Mouse (Mus musculus) mouse embryonic stem cell (cell line): Measurements from ENCODE around the gene Gif.

Experiments used
- in situ Hi-C, 2 experiments: fragments of 300-500 bp; cut with MboI; formaldehyde crosslinking; loops; 1 replicate in 1 of 2; 3 replicates in 1 of 2; pipeline ENCODE4 v1.14.3; 2019 to 2020; ENCODE audit warnings: low sequenced_read_pairs in 2 of 2, low pct_unique_long_range_greater_than_20kb in 1 of 2, mixed read lengths in 1 of 2; ENCODE audit not compliant: unreplicated experiment in 1 of 2

The Gif gene

GRCm38 (mm10) chr19:11747298-11747697 lies at the start of gene Gif:
Gene Gif (plus strand): TSS chr19:11747554.
- in situ Hi-C loops, result no loop called here

GRCm38 (mm10) chr19:11698342-11698741 lies 49.0 kb upstream of the Gif start:
- in situ Hi-C loops, result no loop called here

GRCm38 (mm10) chr19:11712451-11712850 lies 34.9 kb upstream of the Gif start:
- in situ Hi-C loops, result no loop called here

DNA sequence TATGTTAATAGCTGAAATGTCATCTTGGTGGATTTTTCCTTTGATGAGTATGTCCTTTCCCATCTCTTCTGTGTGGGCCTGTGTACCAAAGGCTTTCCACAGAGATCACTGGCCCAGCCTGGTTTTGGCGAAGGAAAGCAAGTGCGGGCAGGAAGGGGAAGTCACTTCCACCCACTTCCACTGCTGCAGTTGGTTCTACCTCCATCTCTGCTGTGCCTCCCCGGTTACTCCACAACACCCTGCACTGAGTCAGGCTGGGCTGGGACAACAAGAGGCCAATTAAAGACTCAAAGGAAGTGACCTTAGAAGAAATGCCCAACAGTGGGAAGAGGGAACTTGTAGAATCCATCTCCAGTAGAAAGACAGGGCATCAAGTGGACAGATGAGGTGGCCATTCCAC lies 27.3 kb upstream of the Gif start:
- in situ Hi-C loops, result no loop called here

- in situ Hi-C loops, result no loop called here
Observed at GRCm38 (mm10) chr19:11723870-11724269, 23.5 kb upstream of the Gif start.

- in situ Hi-C loops, result no loop called here
Observed at GRCm38 (mm10) chr19:11724275-11724674, 23.1 kb upstream of the Gif start.

DNA sequence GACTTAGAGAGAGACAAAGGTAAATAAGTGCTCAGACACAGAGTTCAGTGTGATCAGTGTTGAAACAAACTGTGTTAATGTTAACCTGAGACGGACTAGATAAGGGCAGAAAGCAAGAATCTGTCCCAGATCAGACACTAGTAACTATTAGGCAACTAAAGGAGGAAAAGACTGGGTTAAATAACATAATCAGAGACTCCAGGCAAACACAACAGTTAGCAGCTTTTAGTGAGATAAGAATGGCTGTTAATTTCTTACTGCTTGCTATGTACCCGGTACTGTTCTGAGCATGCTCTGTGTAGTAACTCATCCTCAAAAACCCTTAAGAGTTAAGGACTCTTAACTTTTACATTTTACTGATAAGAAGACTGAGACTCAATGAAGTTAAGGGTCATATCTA lies 21.4 kb upstream of the Gif start:
- in situ Hi-C loops, result no loop called here

- in situ Hi-C loops, result no loop called here
Observed at GRCm38 (mm10) chr19:11727304-11727703, 20.1 kb upstream of the Gif start.

- in situ Hi-C loops, result no loop called here
Observed at GRCm38 (mm10) chr19:11730278-11730677, 17.1 kb upstream of the Gif start.

DNA sequence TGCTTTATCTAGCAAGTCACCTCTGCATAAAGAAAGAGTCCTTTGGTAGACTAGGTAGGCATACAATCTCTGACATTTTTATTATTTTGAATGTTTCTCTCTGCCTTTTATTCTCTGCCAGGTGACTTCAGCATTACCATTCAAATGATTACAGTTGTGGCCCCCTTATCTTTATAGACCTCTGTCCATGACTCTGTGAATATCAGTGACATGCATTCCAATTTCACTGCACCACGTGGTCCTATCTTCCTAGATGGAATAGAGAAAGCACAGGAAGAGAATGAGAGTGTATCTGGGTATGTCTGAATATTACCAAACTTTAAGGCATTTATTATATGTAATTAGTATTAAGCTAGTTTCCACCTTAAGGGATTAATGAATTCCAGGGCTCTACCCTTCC lies 10.9 kb upstream of the Gif start:
- in situ Hi-C loops, result no loop called here

- in situ Hi-C loops, result no loop called here
Observed at GRCm38 (mm10) chr19:11745680-11746079, 1.7 kb upstream of the Gif start.

GRCm38 (mm10) chr19:11765059-11765458 lies 17.7 kb downstream of the Gif start:
- in situ Hi-C loops, result loop anchor here (5.0 to 25.0 kb wide), 2 partner anchors 158 to 578 kb away; partner anchors contain the start of gene Ms4a13 (in 2 of the 2)

GRCm38 (mm10) chr19:11766413-11766812 lies 19.1 kb downstream of the Gif start:
- in situ Hi-C loops, result loop anchor here (5.0 to 25.0 kb wide), 2 partner anchors 159 to 579 kb away; partner anchors contain the start of gene Ms4a13 (in 2 of the 2)

GRCm38 (mm10) chr19:11768163-11768562 lies 20.8 kb downstream of the Gif start:
- in situ Hi-C loops, result loop anchor here (5.0 to 25.0 kb wide), 2 partner anchors 161 to 581 kb away; partner anchors contain the start of gene Ms4a13 (in 2 of the 2)

GRCm38 (mm10) chr19:11769257-11769920 lies 22.0 kb downstream of the Gif start:
- in situ Hi-C loops, result loop anchor here (5.0 to 25.0 kb wide), 2 partner anchors 162 to 582 kb away; partner anchors contain the start of gene Ms4a13 (in 2 of the 2)

GRCm38 (mm10) chr19:11770205-11770892 lies 23.0 kb downstream of the Gif start, which contains the start of gene Mrpl16:
Gene Mrpl16 (plus strand): TSS chr19:11770391.
- in situ Hi-C loops, result loop anchor here (10.0 to 25.0 kb wide), 2 partner anchors 94 to 583 kb away; partner anchors contain the start of genes Ms4a13 (in 2 of the 2) and Olfr1418 (in 1 of the 2)

DNA sequence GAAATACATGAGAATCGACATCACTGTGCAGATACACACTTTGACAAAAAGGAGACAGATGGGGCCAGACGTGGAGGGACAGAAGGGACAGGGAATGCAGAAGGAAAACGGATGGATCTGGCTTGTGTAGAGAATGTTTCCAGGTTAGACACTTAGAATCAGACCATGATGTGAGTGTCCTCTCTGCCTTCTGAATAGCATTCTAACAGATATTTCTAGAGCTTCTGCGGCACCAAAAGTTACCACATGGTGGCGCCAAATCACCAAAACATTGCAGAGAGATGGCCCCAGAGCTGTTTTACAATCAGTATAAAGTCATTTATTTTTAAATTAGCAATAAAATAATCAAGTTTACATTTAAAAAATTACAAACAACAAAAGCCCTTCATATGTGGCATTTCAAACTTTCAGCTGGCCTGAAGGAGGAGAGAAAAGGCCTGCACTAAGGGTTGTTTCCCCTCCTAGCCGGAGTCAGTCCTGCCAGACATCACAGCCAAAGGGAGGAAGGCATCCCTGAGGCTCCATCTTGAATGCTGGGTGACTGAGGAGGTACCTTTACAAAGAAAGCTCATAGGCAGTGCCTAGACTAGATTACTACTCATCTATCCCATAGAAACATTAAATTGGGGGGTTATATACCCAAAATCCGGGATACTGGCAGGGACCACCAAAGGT lies 30.0 kb downstream of the Gif start:
- in situ Hi-C loops, result loop anchor here (5.0 to 10.0 kb wide), 2 partner anchors 87 to 90 kb away; partner anchors contain the start of gene Olfr1418 (in 1 of the 2)

DNA sequence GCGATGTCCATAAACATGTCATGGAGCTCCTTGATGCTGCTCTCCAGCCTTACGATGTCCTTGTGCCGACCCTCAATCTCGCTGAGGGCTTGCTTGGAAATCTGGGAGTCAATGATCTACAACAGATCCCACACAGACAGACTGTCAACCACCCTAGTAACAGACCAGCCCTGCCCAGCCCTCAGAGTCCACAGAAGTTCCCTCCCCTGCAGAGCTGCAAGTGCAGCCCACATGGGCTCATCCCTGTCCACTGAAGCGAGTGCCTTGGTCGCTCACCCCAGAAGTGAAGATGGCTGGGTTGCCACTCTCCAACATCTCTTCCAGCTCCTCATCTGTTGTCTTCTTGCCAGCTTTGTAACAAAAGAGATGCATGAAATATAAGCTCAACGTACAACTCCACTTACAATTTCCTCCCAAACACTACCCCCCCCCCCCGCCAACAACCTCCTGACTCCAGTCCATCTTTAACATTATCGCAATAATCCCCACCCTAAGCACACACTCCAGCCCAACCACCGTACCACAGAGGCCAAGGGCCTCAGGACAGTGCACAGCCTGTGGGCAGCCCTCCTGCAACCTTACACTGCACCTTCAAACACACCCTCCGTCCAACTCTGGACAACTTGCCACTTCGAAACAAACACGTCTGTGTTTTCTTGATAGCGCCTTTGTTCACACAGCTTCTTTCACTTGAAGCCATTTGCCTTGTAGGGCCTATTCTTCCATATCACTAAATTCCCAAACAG lies 38.2 kb downstream of the Gif start:
- in situ Hi-C loops, result no loop called here
